Mouse (Mus musculus) liver, embryonic 11.5 days (tissue): ENCODE data around the gene Maged1. TPM values are rescaled to one million over a fixed set of nuclear protein-coding genes. Genes with fewer than 3 reads are reported as not detected.

ENCODE experiments used
- ATAC-seq: fragments of 200-750 bp; cut with Nextera tagmentation; replicated peaks from 2 replicates; pipeline ENCODE4 v1.8.0; 2017; ENCODE audit warnings: moderate number of reproducible peaks, mild to moderate bottlenecking, moderate TSS enrichment, moderate library complexity; ENCODE audit not compliant: low FRiP score
- DNase-seq: peaks from one replicate; pipeline ENCODE4 v3.0.0-alpha.2; 2017; ENCODE audit warnings: low spot score
- H3K27ac ChIP-seq: fragments of 300-500 bp; sonication (generic); 2 replicates; pipeline ENCODE4 v1.5.1; 2014; ENCODE audit warnings: mild to moderate bottlenecking, low read depth, low read length, control low read depth
- H3K27me3 ChIP-seq: fragments of 300-500 bp; sonication (generic); replicated peaks from 2 replicates; pipeline ENCODE4 v1.6.1; 2014; ENCODE audit warnings: low read length, mixed read lengths; ENCODE audit not compliant: control insufficient read depth, insufficient read depth
- H3K36me3 ChIP-seq: fragments of 300-500 bp; sonication (generic); 2 replicates; pipeline ENCODE4 v1.6.1; 2014; ENCODE audit warnings: mild to moderate bottlenecking, low read length, moderate library complexity, mixed read lengths; ENCODE audit not compliant: control insufficient read depth, insufficient read depth
- H3K4me1 ChIP-seq: fragments of 300-500 bp; sonication (generic); replicated peaks from 2 replicates; pipeline ENCODE4 v1.6.1; 2014; ENCODE audit warnings: low read length, mixed read lengths; ENCODE audit not compliant: control insufficient read depth, insufficient read depth
- H3K4me2 ChIP-seq: fragments of 300-500 bp; sonication (generic); 2 replicates; pipeline ENCODE4 v1.6.1; 2014; ENCODE audit warnings: mild to moderate bottlenecking, control low read depth, moderate library complexity
- H3K4me3 ChIP-seq: fragments of 300-500 bp; sonication (generic); 2 replicates; pipeline ENCODE4 v1.5.1; 2014; ENCODE audit warnings: low read depth, low read length, control low read depth
- H3K9ac ChIP-seq: fragments of 300-500 bp; sonication (generic); 2 replicates; pipeline ENCODE4 v1.6.1; 2014; ENCODE audit warnings: low read depth, low read length, control low read depth
- H3K9me3 ChIP-seq: fragments of 300-500 bp; sonication (generic); 2 replicates; pipeline ENCODE4 v1.6.1; 2016; ENCODE audit warnings: low read length, inconsistent platforms, mixed read lengths; ENCODE audit not compliant: control insufficient read depth
- WGBS: fragments of 180-500 bp; shearing (Covaris S2); extraction: QIAGEN DNeasy Blood & Tissue Kit; methylation state at CpG from one replicate; pipeline ENCODE4 v1.1.7; 2014; 5-methylcytosine and 5-hydroxymethylcytosine counted together
- polyA plus RNA-seq: library from polyadenylated mRNA; unstranded; fragments of >200 nt; fragmentation: Nextera tagmentation; extraction: Ambion mirVana; gene quantifications from 2 replicates; pipeline ENCODE4 v1.2.1, GENCODE M21; 2014

Gene Maged1
- polyA plus RNA-seq: 242 and 257 TPM in 2 replicates

DNA sequence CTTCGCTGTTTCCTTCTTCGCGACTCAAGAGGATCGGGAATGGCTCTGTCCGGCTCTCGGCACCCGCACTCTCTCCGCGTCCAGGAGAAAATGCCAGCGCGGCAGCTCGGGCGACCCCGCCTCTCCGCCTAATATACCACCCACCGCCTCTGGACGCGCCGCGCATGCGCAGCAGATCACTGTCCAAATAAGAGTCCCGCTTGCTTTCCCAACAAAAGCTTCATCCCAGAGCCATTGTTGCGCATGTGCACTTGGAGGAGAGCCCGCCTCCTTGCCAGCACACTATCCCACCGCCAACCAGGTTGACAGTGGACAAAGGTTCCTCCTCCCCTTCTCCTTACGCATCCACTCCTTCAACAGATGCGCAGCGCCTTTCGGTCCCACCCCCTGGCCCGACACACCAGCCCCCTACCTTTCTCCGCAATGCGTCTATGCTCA lies at the start of gene Maged1:
Maged1 (minus strand) TSS at position 226 of the 438 bp plus-strand sequence.
- H3K4me3 ChIP-seq: peak within 1 kb of the TSS; percentile 60
- 11% methylated on average over 32 of the region's 32 CpGs for WGBS
- peaks cover 24% of the 10 kb centered on the region for H3K27me3 ChIP-seq

DNA sequence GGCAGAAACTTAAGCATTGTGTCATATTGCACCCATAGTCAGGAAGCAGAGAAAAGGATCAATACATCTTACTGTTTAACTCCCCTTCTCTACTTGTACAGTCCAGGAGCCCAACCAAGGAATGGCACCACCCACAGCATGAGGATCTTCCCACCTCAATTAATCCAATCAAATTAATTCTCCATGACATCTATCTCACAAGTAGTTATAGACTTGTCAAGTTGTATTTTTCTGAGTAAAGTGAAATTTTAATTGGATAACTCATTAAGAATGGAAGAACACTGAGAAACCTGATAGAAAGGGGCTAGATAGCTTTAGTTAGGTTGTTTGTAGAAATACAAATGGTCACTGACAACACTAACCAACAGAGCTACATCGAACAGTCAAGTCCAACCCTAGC lies 38.3 kb upstream of the Maged1 start:
- H3K4me2 ChIP-seq: no peak overlapping the region
- H3K27ac ChIP-seq: no peak overlapping the region
- 82% methylated on average over 1 of the region's 1 CpGs for WGBS
- DNase-seq (no peak), ATAC-seq (no peak)
- H3K9me3 ChIP-seq: no peaks in the 10 kb centered on the region
- H3K36me3 ChIP-seq: no peaks in the 10 kb centered on the region
- H3K4me3 ChIP-seq: no peak overlapping the region
- peaks cover 4% of the 10 kb centered on the region for H3K27me3 ChIP-seq
- H3K9ac ChIP-seq: no peak overlapping the region
- H3K4me1 ChIP-seq: no peaks in the 10 kb centered on the region

More for the DNA sequence above, at the start of gene Maged1:
- H3K36me3 ChIP-seq: peaks cover 6% of the 10 kb centered on the region
- peak; percentile 91 for ATAC-seq
- H3K4me2 ChIP-seq: peak within 1 kb of the TSS; percentile 67
- peak within 1 kb of the TSS; percentile 48 for H3K27ac ChIP-seq
- H3K9me3 ChIP-seq: no peaks in the 10 kb centered on the region
- peak within 1 kb of the TSS; percentile 64 for H3K9ac ChIP-seq
- peak; percentile 74 for DNase-seq
- H3K4me1 ChIP-seq: no peaks in the 10 kb centered on the region

DNA sequence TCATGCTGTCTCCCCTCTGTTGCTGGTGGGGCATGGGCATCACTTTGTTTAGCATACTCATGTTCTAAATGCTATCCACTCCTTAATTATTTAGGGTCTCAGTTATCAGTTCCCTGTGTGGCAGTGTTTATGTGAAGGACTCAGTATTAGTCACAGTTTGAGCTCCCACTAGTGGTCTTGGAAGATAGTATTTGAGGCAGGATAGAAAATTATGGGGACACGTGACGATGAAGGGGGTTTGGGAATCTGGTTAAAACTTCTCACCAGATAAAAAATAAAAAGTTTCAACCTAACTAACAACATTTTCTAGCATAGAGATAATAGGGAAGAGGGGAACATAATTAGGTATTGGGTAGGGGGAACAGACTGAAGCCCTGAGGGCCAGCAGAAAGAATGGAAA lies 22.8 kb upstream of the Maged1 start:
- H3K4me2 ChIP-seq: no peak overlapping the region
- H3K36me3 ChIP-seq: no peaks in the 10 kb centered on the region
- WGBS: 52% methylated on average over 2 of the region's 2 CpGs
- H3K9ac ChIP-seq: no peak overlapping the region
- no peaks in the 10 kb centered on the region for H3K4me1 ChIP-seq
- DNase-seq (no peak), ATAC-seq (no peak)
- no peak overlapping the region for H3K27ac ChIP-seq
- H3K27me3 ChIP-seq: peaks cover 4% of the 10 kb centered on the region; the same call in 1 of the 2 replicates
- no peaks in the 10 kb centered on the region for H3K9me3 ChIP-seq
- H3K4me3 ChIP-seq: no peak overlapping the region

DNA sequence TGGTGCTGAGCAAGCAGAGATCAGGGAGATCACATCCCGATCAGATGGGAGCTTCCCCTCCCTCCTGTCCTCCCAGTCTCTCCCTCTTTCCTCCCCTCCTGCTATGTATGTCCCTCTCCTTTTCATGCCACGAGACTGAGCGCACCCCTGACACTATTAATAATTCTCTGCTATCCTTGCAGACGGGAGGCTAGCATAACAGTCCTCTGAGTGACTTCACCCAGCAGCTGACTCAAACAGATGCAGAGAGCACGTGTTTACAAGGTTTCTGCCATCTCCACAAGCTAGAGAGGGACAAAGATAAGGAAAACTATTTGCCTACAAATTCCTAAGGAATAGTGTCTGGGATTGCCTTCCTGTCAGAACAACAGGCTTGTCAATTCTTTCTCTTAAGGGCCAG lies 20.4 kb upstream of the Maged1 start:
- Histone ChIP-seq H3K27me3 (peaks cover 4% of the 10 kb centered on the region; the same call in 1 of the 2 replicates), H3K27ac (no peak overlapping the region), H3K9me3 (no peaks in the 10 kb centered on the region), H3K36me3 (no peaks in the 10 kb centered on the region), H3K4me1 (no peaks in the 10 kb centered on the region), H3K4me3 (no peak overlapping the region), H3K4me2 (no peak overlapping the region), H3K9ac (no peak overlapping the region)
- ATAC-seq (no peak), DNase-seq (no peak)
- WGBS: 32% methylated on average over 5 of the region's 5 CpGs

DNA sequence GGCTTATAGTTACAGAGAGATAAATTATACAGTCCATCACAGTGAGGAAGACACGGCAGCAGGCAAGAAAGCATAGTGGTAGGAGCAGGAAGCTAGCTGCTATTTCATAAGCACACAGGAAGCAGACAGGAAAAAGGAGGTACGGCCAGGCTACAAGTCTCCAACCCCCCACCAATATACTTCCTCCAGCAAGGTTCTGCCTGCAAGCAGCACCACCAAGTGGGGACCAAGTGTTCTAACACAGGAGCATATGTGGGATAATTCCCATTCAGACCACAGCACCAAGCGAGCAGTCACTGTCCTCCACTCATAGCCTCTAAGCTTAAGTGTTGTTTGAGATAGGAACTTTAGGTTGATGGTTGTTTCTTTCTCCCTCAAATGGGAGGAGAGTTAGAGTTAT lies 6.3 kb upstream of the Maged1 start:
- Histone ChIP-seq H3K27me3 (peaks cover 6% of the 10 kb centered on the region), H3K4me1 (no peaks in the 10 kb centered on the region), H3K4me3 (no peak overlapping the region), H3K9ac (no peak overlapping the region), H3K27ac (no peak overlapping the region), H3K4me2 (no peak overlapping the region), H3K9me3 (no peaks in the 10 kb centered on the region), H3K36me3 (no peaks in the 10 kb centered on the region)
- 46% methylated on average over 3 of the region's 3 CpGs for WGBS
- DNase-seq (no peak), ATAC-seq (no peak)

DNA sequence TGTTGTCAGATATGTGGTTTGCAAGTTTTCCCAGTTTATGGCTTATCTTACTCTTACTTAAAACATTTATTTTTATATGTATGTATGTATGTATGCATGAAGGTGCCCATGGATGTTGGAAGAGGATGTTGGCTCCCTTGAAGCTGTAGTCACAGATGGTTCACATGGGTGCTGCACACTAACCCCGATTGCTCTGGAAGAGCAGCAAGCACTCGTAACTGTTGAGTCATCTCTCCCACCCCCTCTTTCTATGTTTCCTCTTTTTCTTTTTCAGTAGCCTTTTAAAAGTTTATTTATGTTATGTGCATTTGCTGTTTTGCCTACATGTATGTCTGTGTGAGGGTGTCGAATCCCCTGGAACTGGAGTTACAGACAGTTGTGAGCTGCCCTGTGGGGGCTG lies 4.0 kb upstream of the Maged1 start:
- no peak overlapping the region for H3K4me2 ChIP-seq
- no peak overlapping the region for H3K27ac ChIP-seq
- peaks cover 9% of the 10 kb centered on the region for H3K27me3 ChIP-seq
- no peak overlapping the region for H3K4me3 ChIP-seq
- ATAC-seq: no peak
- no peaks in the 10 kb centered on the region for H3K4me1 ChIP-seq
- no peak overlapping the region for H3K9ac ChIP-seq
- no peaks in the 10 kb centered on the region for H3K36me3 ChIP-seq
- no peaks in the 10 kb centered on the region for H3K9me3 ChIP-seq
- 66% methylated on average over 3 of the region's 3 CpGs for WGBS
- no peak for DNase-seq

DNA sequence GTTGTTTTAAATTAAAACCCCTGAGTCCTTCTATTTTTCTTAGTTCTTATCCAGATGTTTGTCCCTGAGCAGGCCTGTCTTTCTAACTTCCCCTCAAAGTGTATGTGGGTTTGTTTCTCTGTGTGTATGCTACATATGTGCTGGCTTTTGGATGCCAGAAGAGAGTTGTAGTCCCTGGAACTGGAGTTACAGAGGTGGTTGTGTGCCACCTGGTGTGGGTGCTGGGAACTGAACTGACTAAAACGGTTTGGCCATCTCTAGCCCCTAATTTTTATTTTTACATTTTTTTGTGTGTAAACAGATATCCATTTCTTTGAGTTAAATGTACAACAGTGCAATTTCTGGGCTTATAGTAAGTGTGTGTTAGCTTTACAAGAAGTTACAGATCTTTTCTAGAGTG lies 3.0 kb upstream of the Maged1 start:
- no peak overlapping the region for H3K9ac ChIP-seq
- H3K36me3 ChIP-seq: peaks cover 1% of the 10 kb centered on the region; the same call in 1 of the 2 replicates
- 24% methylated on average over 1 of the region's 1 CpGs for WGBS
- H3K4me1 ChIP-seq: no peaks in the 10 kb centered on the region
- no peak overlapping the region for H3K4me3 ChIP-seq
- H3K27me3 ChIP-seq: peaks cover 17% of the 10 kb centered on the region
- H3K4me2 ChIP-seq: no peak overlapping the region
- DNase-seq (no peak), ATAC-seq (no peak)
- no peak overlapping the region for H3K27ac ChIP-seq
- H3K9me3 ChIP-seq: no peaks in the 10 kb centered on the region

DNA sequence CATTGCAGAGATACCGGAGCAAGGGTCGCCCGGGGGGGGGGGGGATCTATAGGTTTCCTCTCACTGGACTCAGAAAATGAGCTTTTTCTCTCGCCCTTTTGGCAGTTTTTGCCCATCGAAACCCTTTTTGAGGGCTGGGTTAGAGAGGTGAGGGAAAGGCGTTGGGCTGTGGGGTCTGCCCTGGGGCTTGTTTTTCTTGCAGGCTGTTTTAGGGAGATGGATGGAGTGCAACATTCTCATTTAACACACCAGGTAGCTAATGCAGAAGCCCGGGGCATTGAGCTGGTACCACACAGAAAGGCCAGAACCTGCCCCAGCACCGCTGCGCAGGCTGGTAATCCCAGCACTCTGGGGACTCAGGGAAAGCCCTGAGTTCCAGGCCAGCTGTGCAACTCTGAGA lies 593 bp upstream of the Maged1 start:
- Histone ChIP-seq H3K4me2 (peak overlapping the region; percentile 67), H3K27me3 (peaks cover 24% of the 10 kb centered on the region), H3K27ac (no peak overlapping the region; the same call in 1 of the 2 replicates), H3K9ac (peak overlapping the region; percentile 27; the same call in 1 of the 2 replicates), H3K9me3 (no peaks in the 10 kb centered on the region), H3K4me1 (no peaks in the 10 kb centered on the region), H3K36me3 (peaks cover 6% of the 10 kb centered on the region), H3K4me3 (peak overlapping the region; percentile 60)
- ATAC-seq (no peak), DNase-seq (no peak)
- WGBS: 22% methylated on average over 9 of the region's 9 CpGs

DNA sequence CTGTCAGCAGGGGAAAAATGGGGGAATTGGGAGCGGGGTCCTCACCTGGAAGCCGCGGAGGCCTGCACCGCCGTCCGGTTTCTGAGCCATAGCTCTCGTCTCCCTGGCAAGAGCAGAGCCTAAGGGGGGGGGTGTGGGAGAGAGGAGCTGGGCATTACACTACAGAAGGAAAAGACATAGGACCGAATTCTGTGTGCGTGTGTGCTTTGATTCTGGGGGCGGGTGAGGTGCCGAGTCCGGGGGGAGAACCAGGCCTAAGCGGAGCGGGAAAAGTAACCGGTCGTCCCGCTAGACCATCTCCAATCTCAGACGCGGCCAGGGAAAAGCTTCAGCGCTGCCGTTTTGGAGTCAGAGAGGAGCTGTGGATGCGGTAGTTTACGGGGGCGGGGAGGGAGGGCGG lies 737 bp downstream of the Maged1 start:
- Histone ChIP-seq H3K4me1 (no peaks in the 10 kb centered on the region), H3K27ac (peak overlapping the region; percentile 48; the same call in 1 of the 2 replicates), H3K36me3 (peaks cover 6% of the 10 kb centered on the region), H3K9me3 (no peaks in the 10 kb centered on the region), H3K27me3 (peaks cover 24% of the 10 kb centered on the region), H3K4me3 (peak overlapping the region; percentile 60), H3K4me2 (peak overlapping the region; percentile 67), H3K9ac (peak overlapping the region; percentile 64)
- WGBS: 13% methylated on average over 25 of the region's 25 CpGs
- ATAC-seq (0 out of 2 replicates have a peak, but pooled peaks have one; percentile 0), DNase-seq (no peak)
